Mouse (Mus musculus) small intestine, adult 2 months (tissue): ENCODE data around the gene Scarb1. TPM values are rescaled to one million over a fixed set of nuclear protein-coding genes. Genes with fewer than 3 reads are reported as not detected.

Experiments
- H3K27ac ChIP-seq: fragments of 200-500 bp; 2 replicates; pipeline ENCODE4 v1.5.1; 2012; ENCODE audit warnings: low read depth, low read length, control low read depth, inconsistent platforms; ENCODE audit not compliant: insufficient read depth
- H3K27me3 ChIP-seq: fragments of 200-500 bp; 2 replicates; pipeline ENCODE4 v1.6.1; 2012; ENCODE audit warnings: mild to moderate bottlenecking, moderate library complexity, low read length, inconsistent platforms; ENCODE audit not compliant: control insufficient read depth, insufficient read depth
- H3K36me3 ChIP-seq: fragments of 200-500 bp; 2 replicates; pipeline ENCODE4 v1.6.1; 2012; ENCODE audit warnings: mild to moderate bottlenecking, low read length, control low read depth, inconsistent platforms; ENCODE audit not compliant: control insufficient read depth, insufficient read depth
- H3K4me1 ChIP-seq: fragments of 200-500 bp; 2 replicates; pipeline ENCODE4 v1.6.1; 2012; ENCODE audit warnings: low read length, inconsistent platforms, mixed read lengths; ENCODE audit not compliant: control insufficient read depth, insufficient read depth, insufficient read length
- H3K4me3 ChIP-seq: fragments of 200-500 bp; 2 replicates; pipeline ENCODE4 v1.5.1; 2012; ENCODE audit warnings: low read depth, mild to moderate bottlenecking, control low read depth, inconsistent platforms, low read length, moderate library complexity
- CTCF ChIP-seq: fragments of 200-500 bp; IDR thresholded peaks from 2 replicates; pipeline ENCODE4 v1.5.1; 2012; ENCODE audit warnings: low read depth, mild to moderate bottlenecking, control low read depth, inconsistent platforms, low read length, moderate library complexity, mixed read lengths; ENCODE audit not compliant: insufficient replicate concordance, insufficient read length; ENCODE audit errors: extremely low read depth
- POLR2A ChIP-seq: fragments of 200-500 bp; IDR thresholded peaks from 2 replicates; pipeline ENCODE4 v1.6.1; 2012; ENCODE audit warnings: low read depth, mild to moderate bottlenecking, control low read depth, inconsistent platforms, low read length, moderate library complexity
- WGBS: fragments of 180-500 bp; shearing (Covaris S2); methylation state at CpG from one replicate; pipeline ENCODE4 v1.1.7; 2018; 5-methylcytosine and 5-hydroxymethylcytosine counted together
- polyA plus RNA-seq: library from polyadenylated mRNA; depleted of rRNA; stranded (reverse); fragments of >200 nt; gene quantifications from 2 replicates; pipeline ENCODE4 v1.2.3, GENCODE M21; 2012

Gene Scarb1
- polyA plus RNA-seq, 1 experiment: 19.4 TPM

DNA sequence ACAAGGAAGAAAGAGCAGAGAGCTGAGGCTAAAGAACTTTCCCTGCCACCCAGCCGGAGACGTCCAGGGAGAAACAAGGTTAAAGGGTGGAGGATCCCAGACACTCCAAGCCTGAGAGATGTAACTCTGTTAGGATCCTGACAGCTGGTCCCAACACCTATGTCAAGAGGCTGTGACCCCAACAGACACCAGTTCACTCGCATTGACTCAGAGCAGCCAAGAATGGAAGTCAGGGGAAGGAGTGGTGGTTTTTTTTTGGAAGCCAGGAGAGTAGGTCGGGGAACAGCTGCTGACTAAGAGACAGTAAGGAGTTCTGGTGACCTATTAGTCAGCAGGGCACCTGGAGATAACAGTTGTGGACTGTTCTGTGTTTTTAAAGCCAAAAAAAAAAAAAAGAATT, 31.1 kb upstream of the Scarb1 start:
- no peak overlapping the region for H3K4me3 ChIP-seq
- H3K27me3 ChIP-seq: no peaks in the 10 kb centered on the region
- no peak overlapping the region for H3K27ac ChIP-seq
- no peaks in the 10 kb centered on the region for H3K4me1 ChIP-seq
- TF ChIP-seq CTCF: no peak
- TF ChIP-seq POLR2A: no peak
- 68% methylated on average over 4 of the region's 4 CpGs for WGBS
- no peaks in the 10 kb centered on the region for H3K36me3 ChIP-seq

GRCm38 (mm10) chr5:125370950-125371693, 30.2 kb upstream of the Scarb1 start:
- H3K36me3 ChIP-seq: no peaks in the 10 kb centered on the region
- no peak overlapping the region for H3K27ac ChIP-seq
- TF ChIP-seq CTCF: no peak
- TF ChIP-seq POLR2A: no peak
- no peak overlapping the region for H3K4me3 ChIP-seq
- WGBS: 76% methylated on average over 7 of the region's 7 CpGs
- H3K27me3 ChIP-seq: no peaks in the 10 kb centered on the region
- H3K4me1 ChIP-seq: no peaks in the 10 kb centered on the region

- H3K36me3 ChIP-seq: no peaks in the 10 kb centered on the region
- WGBS: 2% methylated on average over 4 of the region's 4 CpGs
- H3K4me3 ChIP-seq: no peak overlapping the region
- H3K4me1 ChIP-seq: peaks cover 7% of the 10 kb centered on the region; the same call in 1 of the 2 replicates
- no peaks in the 10 kb centered on the region for H3K27me3 ChIP-seq
- H3K27ac ChIP-seq: no peak overlapping the region
- TF ChIP-seq POLR2A (no peak), CTCF (0 out of 2 replicates have a peak, but pooled peaks have one; percentile 38)
Observed at GRCm38 (mm10) chr5:125368568-125368967, 27.7 kb upstream of the Scarb1 start.

DNA sequence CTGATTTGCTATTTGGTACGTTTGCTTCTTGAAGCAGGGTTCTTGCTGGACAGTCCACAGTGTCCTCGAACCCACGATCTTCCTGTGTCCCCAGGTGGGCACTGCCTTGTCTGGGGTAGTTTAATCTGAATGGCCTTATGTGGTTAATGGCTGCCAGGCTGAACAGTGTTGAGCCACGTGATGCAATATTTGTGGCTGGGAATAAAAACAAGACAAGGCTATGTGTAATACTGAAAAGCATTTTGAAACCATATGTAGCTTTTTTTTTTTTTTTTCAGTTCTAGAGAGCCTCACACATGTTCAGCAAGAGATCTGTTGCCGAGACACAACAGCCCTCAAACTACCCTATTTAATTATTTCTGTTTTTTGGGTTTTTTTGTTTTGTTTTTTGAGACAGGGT, 27.3 kb upstream of the Scarb1 start:
- H3K27ac ChIP-seq: no peak overlapping the region
- H3K4me3 ChIP-seq: no peak overlapping the region
- H3K4me1 ChIP-seq: peaks cover 7% of the 10 kb centered on the region; the same call in 1 of the 2 replicates
- no peaks in the 10 kb centered on the region for H3K36me3 ChIP-seq
- no peaks in the 10 kb centered on the region for H3K27me3 ChIP-seq
- 64% methylated on average over 5 of the region's 5 CpGs for WGBS
- no peak for TF ChIP-seq CTCF

DNA sequence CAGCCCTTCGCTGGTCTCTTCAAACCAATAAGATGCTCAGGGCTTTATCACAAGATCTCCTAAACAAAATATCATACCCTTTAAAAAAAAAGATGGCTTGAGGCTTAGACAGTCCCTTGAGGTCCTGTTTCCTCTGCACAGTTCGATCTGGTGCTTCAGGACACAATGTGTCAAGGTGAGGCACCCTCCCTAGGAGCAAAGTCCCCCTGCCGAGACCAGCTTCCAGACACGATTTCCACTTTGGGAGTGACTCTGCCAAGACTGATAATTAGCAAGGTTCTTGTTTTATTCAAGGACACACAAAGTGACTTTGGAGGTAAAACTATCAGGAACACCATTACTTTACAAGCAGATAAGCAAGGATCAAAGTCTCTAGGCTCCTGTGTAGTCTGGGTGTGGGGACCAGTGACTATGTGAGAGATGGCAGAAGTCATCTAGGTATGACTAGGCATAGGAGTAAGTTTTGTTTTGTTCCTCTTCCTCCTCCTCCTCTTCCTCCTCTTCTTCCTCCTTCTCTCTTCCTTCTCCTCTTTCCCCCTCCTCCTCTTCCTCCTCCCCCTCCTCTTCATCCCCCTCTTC, 24.0 kb upstream of the Scarb1 start:
- Histone ChIP-seq H3K27ac (peak overlapping the region; percentile 37; the same call in 1 of the 2 replicates), H3K4me3 (no peak overlapping the region), H3K4me1 (peaks cover 12% of the 10 kb centered on the region; the same call in 1 of the 2 replicates), H3K27me3 (no peaks in the 10 kb centered on the region), H3K36me3 (no peaks in the 10 kb centered on the region)
- TF ChIP-seq POLR2A: no peak
- no peak for TF ChIP-seq CTCF
- WGBS: 25% methylated on average over 4 of the region's 4 CpGs

- peaks cover 12% of the 10 kb centered on the region; the same call in 1 of the 2 replicates for H3K4me1 ChIP-seq
- no peaks in the 10 kb centered on the region for H3K27me3 ChIP-seq
- WGBS: 52% methylated on average over 7 of the region's 7 CpGs
- H3K4me3 ChIP-seq: no peak overlapping the region
- TF ChIP-seq CTCF: no peak
- TF ChIP-seq POLR2A: no peak
- H3K36me3 ChIP-seq: no peaks in the 10 kb centered on the region
- H3K27ac ChIP-seq: no peak overlapping the region
Observed at GRCm38 (mm10) chr5:125363894-125364293, 23.0 kb upstream of the Scarb1 start.

- H3K4me1 ChIP-seq: peaks cover 12% of the 10 kb centered on the region; the same call in 1 of the 2 replicates
- no peaks in the 10 kb centered on the region for H3K27me3 ChIP-seq
- TF ChIP-seq POLR2A (no peak), CTCF (no peak)
- H3K4me3 ChIP-seq: no peak overlapping the region
- WGBS: 69% methylated on average over 16 of the region's 16 CpGs
- H3K27ac ChIP-seq: no peak overlapping the region
- no peaks in the 10 kb centered on the region for H3K36me3 ChIP-seq
Observed at GRCm38 (mm10) chr5:125360981-125361510, 20.2 kb upstream of the Scarb1 start.
